Mouse (Mus musculus): ENCODE data around the gene Ermp1. TPM values are rescaled to one million over a fixed set of nuclear protein-coding genes. Genes with fewer than 3 reads are reported as not detected.

Ermp1 gene
- polyA plus RNA-seq, 1 experiment, result 44.9 TPM

GRCm38 (mm10) chr19:29612102-29612501 is 36.1 kb downstream of the Ermp1 start:
- no peak overlapping the region for H3K27ac ChIP-seq (ENCODE audit: insufficient read depth, low read length)
- no peak for TF ChIP-seq CTCF (IDR thresholded peaks at IDR 0.05; ENCODE audit: borderline replicate concordance, insufficient read depth, low read depth, low read length)
- no peak for TF ChIP-seq POLR2A (IDR thresholded peaks at IDR 0.05; ENCODE audit: borderline replicate concordance, insufficient read depth, low read length)
- H3K4me1 ChIP-seq (ENCODE audit: control insufficient read depth, insufficient read depth, low read length), result no peaks in the 10 kb centered on the region
- no peaks in the 10 kb centered on the region for H3K27me3 ChIP-seq (ENCODE audit: control insufficient read depth, insufficient read depth, low read length)
- WGBS, result 87% methylated on average over 2 of the region's 2 CpGs
- DNase-seq, result no peak
- no peak overlapping the region for H3K4me3 ChIP-seq (replicated peaks; ENCODE audit: insufficient read depth, low read depth, low read length)

GRCm38 (mm10) chr19:29610907-29611306 is 37.3 kb downstream of the Ermp1 start:
- 89% methylated on average over 10 of the region's 10 CpGs for WGBS
- Histone ChIP-seq H3K4me3 (replicated peaks; ENCODE audit: insufficient read depth, low read depth, low read length) (no peak overlapping the region), H3K27me3 (ENCODE audit: control insufficient read depth, insufficient read depth, low read length) (no peaks in the 10 kb centered on the region), H3K4me1 (ENCODE audit: control insufficient read depth, insufficient read depth, low read length) (no peaks in the 10 kb centered on the region), H3K27ac (ENCODE audit: insufficient read depth, low read length) (no peak overlapping the region)
- DNase-seq, result no peak
- TF ChIP-seq POLR2A (IDR thresholded peaks at IDR 0.05; ENCODE audit: borderline replicate concordance, insufficient read depth, low read length), result no peak
- no peak for TF ChIP-seq CTCF (IDR thresholded peaks at IDR 0.05; ENCODE audit: borderline replicate concordance, insufficient read depth, low read depth, low read length)

- TF ChIP-seq POLR2A (IDR thresholded peaks at IDR 0.05; ENCODE audit: borderline replicate concordance, insufficient read depth, low read length), result no peak
- TF ChIP-seq CTCF (IDR thresholded peaks at IDR 0.05; ENCODE audit: borderline replicate concordance, insufficient read depth, low read depth, low read length), result no peak
- no peak overlapping the region for H3K27ac ChIP-seq (ENCODE audit: insufficient read depth, low read length)
- no peak for DNase-seq
- no peak overlapping the region for H3K4me3 ChIP-seq (replicated peaks; ENCODE audit: insufficient read depth, low read depth, low read length)
- H3K4me1 ChIP-seq (ENCODE audit: control insufficient read depth, insufficient read depth, low read length), result no peaks in the 10 kb centered on the region
- no peaks in the 10 kb centered on the region for H3K27me3 ChIP-seq (ENCODE audit: control insufficient read depth, insufficient read depth, low read length)
- 45% methylated on average over 4 of the region's 4 CpGs for WGBS
Observed at GRCm38 (mm10) chr19:29608212-29608611, 40.0 kb downstream of the Ermp1 start.

- Histone ChIP-seq H3K4me3 (replicated peaks; ENCODE audit: insufficient read depth, low read depth, low read length) (no peak overlapping the region), H3K27me3 (ENCODE audit: control insufficient read depth, insufficient read depth, low read length) (no peaks in the 10 kb centered on the region), H3K4me1 (ENCODE audit: control insufficient read depth, insufficient read depth, low read length) (no peaks in the 10 kb centered on the region), H3K27ac (ENCODE audit: insufficient read depth, low read length) (no peak overlapping the region)
- TF ChIP-seq CTCF (IDR thresholded peaks at IDR 0.05; ENCODE audit: borderline replicate concordance, insufficient read depth, low read depth, low read length) (no peak), POLR2A (IDR thresholded peaks at IDR 0.05; ENCODE audit: borderline replicate concordance, insufficient read depth, low read length) (no peak)
- 85% methylated on average over 4 of the region's 4 CpGs for WGBS
- no peak for DNase-seq
Observed at GRCm38 (mm10) chr19:29607521-29607920, 40.7 kb downstream of the Ermp1 start.

- Histone ChIP-seq H3K4me3 (replicated peaks; ENCODE audit: insufficient read depth, low read depth, low read length) (no peak overlapping the region), H3K27ac (ENCODE audit: insufficient read depth, low read length) (no peak overlapping the region), H3K27me3 (ENCODE audit: control insufficient read depth, insufficient read depth, low read length) (no peaks in the 10 kb centered on the region), H3K4me1 (ENCODE audit: control insufficient read depth, insufficient read depth, low read length) (no peaks in the 10 kb centered on the region)
- TF ChIP-seq POLR2A (IDR thresholded peaks at IDR 0.05; ENCODE audit: borderline replicate concordance, insufficient read depth, low read length) (no peak), CTCF (IDR thresholded peaks at IDR 0.05; ENCODE audit: borderline replicate concordance, insufficient read depth, low read depth, low read length) (no peak)
- no peak for DNase-seq
- 94% methylated on average over 3 of the region's 3 CpGs for WGBS
Observed at GRCm38 (mm10) chr19:29604653-29605052, 43.6 kb downstream of the Ermp1 start.

GRCm38 (mm10) chr19:29603548-29604353 is 44.5 kb downstream of the Ermp1 start:
- no peak overlapping the region for H3K4me3 ChIP-seq (replicated peaks; ENCODE audit: insufficient read depth, low read depth, low read length)
- TF ChIP-seq CTCF (IDR thresholded peaks at IDR 0.05; ENCODE audit: borderline replicate concordance, insufficient read depth, low read depth, low read length), result no peak
- no peak for TF ChIP-seq POLR2A (IDR thresholded peaks at IDR 0.05; ENCODE audit: borderline replicate concordance, insufficient read depth, low read length)
- DNase-seq, result no peak
- no peak overlapping the region for H3K27ac ChIP-seq (ENCODE audit: insufficient read depth, low read length)
- H3K4me1 ChIP-seq (ENCODE audit: control insufficient read depth, insufficient read depth, low read length), result no peaks in the 10 kb centered on the region
- WGBS, result 85% methylated on average over 14 of the region's 14 CpGs
- no peaks in the 10 kb centered on the region for H3K27me3 ChIP-seq (ENCODE audit: control insufficient read depth, insufficient read depth, low read length)

GRCm38 (mm10) chr19:29598981-29599380 is 49.2 kb downstream of the Ermp1 start:
- no peak for DNase-seq
- 96% methylated on average over 5 of the region's 5 CpGs for WGBS
- TF ChIP-seq POLR2A (IDR thresholded peaks at IDR 0.05; ENCODE audit: borderline replicate concordance, insufficient read depth, low read length) (no peak), CTCF (IDR thresholded peaks at IDR 0.05; ENCODE audit: borderline replicate concordance, insufficient read depth, low read depth, low read length) (no peak)
- no peaks in the 10 kb centered on the region for H3K4me1 ChIP-seq (ENCODE audit: control insufficient read depth, insufficient read depth, low read length)
- H3K27me3 ChIP-seq (ENCODE audit: control insufficient read depth, insufficient read depth, low read length), result no peaks in the 10 kb centered on the region
- no peak overlapping the region for H3K4me3 ChIP-seq (replicated peaks; ENCODE audit: insufficient read depth, low read depth, low read length)
- no peak overlapping the region for H3K27ac ChIP-seq (ENCODE audit: insufficient read depth, low read length)

- no peaks in the 10 kb centered on the region for H3K4me1 ChIP-seq (ENCODE audit: control insufficient read depth, insufficient read depth, low read length)
- 100% methylated on average over 2 of the region's 2 CpGs for WGBS
- TF ChIP-seq CTCF (IDR thresholded peaks at IDR 0.05; ENCODE audit: borderline replicate concordance, insufficient read depth, low read depth, low read length) (0 out of 2 replicates have a peak, but pooled peaks have one; percentile 2), POLR2A (IDR thresholded peaks at IDR 0.05; ENCODE audit: borderline replicate concordance, insufficient read depth, low read length) (no peak)
- H3K4me3 ChIP-seq (replicated peaks; ENCODE audit: insufficient read depth, low read depth, low read length), result no peak overlapping the region
- no peak overlapping the region for H3K27ac ChIP-seq (ENCODE audit: insufficient read depth, low read length)
- no peaks in the 10 kb centered on the region for H3K27me3 ChIP-seq (ENCODE audit: control insufficient read depth, insufficient read depth, low read length)
- DNase-seq, result no peak
Observed at GRCm38 (mm10) chr19:29596985-29597384, 51.2 kb downstream of the Ermp1 start.
